Mouse (Mus musculus) v-Abl transformed pro-B cells (cell line): ENCODE measurements at regions not wholly inside any gene's neighbourhood (a gene's known extent, or its start where the extent isn't known, plus 50 kb on each side); places are given as distances from the start of the nearest gene placed in this dataset.

Experiments
- in situ Hi-C, 2 experiments: fragments of 400-800 bp; cut with MboI; formaldehyde crosslinking; loops; one replicate each; pipeline ENCODE4 v1.15.1; 2025; ENCODE audit not compliant: unreplicated experiment in 2 of 2

DNA sequence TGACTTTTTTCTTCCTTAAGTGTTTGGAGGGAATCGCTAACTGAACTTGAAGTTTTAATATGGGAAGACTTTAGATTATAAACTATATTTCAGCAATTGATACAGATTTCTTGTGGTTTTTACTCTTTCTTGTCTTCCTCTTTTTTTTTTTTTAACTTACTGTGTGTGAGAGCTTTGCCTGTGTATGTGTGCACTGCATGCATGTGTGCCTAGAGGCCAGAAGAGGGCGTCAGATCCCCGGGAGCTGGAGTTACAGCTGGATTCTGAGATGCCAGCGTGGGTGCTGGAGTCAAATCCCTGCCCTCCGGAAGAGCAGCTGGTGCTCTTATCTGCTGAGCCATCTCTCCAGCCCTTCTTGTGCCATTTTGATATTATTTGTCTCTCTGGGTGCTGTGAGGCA lies 129.6 kb downstream of the Trim33 start:
- in situ Hi-C loops, result no loop called here

DNA sequence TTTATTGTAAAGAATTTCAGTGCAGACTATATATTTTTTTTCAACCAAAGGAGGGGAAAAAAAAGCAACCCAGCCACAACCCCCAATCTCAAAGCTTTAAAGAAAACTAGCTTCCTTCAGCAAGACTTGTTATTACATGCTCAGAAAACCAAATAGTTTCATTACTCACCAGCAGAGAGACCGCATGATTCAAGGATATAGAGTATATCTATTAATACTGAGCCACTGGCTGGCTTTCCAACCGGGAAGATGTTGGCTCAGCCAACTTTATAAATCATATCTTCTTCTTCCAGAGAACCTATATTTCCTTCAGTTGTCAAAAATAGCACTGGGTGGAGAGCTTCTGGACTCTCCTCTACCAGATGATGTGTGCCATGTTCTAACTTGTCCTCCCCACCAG lies 133.2 kb downstream of the Trim33 start:
- in situ Hi-C loops, result no loop called here

DNA sequence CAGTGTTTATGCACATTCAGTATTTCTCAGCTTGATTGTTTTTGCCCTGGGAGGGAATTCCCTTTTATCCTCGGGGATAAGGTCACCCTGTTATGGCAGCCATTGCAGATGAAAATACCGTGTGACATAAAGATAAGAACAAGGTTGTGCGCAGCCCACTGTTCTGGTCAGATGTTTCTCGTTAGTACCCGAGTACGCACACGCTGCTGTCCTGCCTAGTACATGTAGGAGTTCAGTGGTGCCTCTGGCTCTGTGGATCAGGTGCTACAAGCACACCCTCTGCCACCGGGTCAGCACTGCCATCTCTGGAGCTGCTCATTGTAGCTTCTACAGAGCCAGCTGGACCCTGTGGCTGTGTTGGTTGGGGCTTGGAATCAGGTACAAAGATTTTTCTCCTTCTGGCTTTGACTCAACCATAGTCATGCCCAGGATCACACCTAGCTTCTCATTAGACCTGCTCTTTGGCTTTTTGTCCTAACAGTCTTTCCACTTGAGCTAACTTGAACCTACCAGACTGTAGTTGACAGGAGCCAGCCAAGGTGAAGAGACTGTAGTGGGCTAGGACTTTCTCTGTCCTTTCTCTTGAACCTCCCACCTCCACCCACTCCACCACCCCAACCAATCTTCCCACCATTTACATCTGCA lies 136.1 kb downstream of the Trim33 start:
- in situ Hi-C loops, result no loop called here

DNA sequence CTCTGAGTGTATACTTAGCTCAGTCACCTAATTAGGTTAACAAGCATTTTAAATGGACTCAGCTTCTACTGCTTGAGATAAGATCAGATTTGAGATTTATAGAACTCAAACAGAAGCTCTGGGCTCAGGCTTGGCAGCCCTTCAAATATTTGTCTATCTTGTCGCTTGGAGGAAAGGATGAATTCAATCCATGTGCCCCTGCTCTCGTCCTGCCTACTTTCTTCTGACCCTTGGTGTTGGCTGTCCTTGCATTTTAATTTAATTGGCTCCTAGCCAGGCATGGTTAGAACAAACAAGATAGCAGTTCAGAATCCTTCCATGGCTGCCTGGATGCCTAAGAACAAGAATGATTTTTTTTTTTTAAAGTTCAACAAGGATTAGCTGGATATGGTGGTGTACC lies 137.2 kb downstream of the Trim33 start:
- in situ Hi-C loops, result no loop called here

DNA sequence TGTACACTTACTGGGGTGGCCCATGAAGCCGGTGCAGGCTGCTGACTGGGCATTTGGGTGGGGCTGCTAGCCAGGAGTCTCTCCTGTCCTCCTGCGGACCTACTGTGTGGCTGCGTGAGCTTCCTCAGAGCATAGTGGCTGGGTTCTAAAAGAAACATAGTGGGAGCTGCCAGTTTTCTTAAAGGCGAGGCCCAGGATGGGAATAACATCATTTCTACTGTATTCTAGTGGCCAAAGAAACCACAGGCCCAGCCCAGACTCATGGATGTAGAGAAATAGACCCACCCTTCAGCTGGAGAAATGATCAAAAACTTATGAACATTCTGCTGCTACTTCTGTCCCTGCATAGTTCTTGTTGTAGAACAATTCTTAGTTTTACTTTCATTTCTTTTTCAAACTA lies 138.7 kb downstream of the Trim33 start:
- in situ Hi-C loops, result no loop called here

DNA sequence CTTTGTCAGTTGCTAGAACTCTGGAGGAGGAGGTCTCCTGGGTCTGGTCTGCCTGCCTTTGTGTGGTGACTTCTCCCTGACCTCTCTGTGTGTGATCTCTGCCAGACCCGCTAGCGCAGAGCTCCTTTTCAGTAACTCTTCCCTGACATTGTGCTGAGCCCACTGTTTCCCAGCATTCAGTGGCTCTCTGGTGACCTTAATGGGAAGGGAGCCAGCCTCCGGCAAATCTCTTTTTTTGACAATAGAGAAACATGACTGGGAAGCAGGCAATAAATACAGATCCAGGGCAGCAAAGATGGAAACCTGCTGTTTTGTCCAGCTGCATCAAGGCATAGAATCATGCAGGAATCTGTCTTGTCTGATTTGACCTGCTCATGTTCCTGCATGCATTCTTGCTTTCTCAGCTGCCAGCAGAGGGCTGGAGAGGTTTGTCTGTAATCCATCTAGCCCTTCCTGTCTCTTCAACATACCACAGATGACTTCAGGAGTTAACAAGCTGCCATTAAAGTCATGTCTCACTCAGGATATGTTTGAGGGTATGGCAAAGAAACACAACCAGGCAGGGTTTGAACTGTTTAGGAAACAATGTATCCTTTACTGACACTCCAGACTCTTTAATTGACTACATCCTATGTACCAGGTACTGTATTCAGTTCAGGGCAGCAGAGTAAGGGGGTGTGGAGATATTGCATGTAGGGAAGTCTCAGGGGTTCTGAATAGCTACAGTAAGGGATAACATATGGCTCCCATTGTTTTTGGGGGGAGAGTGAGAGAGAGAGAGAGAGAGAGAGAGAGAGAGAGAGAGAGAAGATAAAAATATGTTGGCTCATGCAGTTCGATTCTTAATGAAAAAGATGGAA lies 140.9 kb downstream of the Trim33 start:
- in situ Hi-C loops, result no loop called here

DNA sequence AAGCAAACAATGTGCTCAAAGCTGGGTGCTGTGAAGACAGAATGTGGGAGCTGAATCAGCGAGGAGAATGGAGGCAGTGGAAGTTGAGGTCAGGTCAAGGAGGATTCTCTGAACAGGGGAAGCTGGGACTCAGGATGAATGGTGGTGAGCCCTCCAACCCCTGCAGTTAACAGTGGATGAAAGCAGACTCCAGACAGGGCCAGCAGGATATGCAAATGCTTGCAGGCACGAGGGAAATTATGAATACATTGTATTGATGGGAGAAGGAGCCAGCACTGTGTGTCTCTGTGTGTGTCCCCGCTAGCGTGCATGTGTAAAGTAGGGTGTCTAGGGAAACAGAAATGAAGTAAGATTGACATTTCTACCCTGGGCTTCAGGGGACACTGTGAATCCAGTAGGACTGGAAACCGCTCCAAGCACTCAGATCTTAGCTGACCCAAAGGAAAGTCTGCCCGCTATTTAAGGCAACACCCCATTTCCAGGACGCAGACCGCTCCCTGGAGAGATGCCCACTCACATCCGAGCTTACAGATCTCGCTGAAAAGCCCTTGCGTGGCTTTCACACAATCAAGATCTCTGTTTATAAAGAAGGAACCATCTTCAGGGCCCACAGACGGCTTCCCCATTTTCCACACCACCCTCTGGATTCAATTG lies 141.7 kb downstream of the Trim33 start:
- in situ Hi-C loops, result no loop called here

DNA sequence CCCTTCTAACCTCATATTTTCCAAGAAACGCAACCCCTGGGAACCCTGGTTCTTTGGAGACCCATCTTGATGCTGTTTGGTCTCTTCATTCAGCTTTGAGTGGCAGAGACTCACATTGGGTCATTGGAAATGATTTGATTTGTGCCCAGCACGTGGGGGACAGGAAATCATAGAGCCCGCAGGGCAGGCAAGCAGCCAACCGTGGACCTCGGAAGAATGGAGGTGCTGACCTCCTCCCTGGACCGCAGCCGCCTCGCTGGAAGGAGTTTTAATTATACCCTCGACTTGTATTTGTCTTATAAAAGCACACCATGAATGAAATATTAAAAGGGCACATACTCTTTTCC lies 142.2 kb downstream of the Trim33 start:
- in situ Hi-C loops, result no loop called here

DNA sequence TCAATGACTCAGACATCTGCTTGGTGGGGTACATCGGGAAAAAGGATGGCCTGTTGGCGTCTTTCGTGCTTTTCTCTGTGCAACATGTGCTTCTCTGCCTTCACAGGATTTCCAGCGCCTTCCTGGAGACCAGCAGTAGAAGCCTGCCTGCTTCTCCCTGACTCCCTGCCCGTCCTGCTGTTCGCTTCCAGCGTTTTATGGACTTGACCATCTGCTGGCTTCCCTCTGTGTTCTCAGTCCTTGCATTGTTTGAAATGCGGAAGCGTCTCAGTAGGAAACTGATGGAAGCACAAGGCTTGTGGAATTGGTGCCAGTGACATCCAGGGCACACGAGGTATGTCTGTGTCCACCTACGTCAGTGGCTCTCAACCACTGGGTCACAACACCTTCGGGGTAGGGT lies 143.7 kb downstream of the Trim33 start:
- in situ Hi-C loops, result no loop called here

DNA sequence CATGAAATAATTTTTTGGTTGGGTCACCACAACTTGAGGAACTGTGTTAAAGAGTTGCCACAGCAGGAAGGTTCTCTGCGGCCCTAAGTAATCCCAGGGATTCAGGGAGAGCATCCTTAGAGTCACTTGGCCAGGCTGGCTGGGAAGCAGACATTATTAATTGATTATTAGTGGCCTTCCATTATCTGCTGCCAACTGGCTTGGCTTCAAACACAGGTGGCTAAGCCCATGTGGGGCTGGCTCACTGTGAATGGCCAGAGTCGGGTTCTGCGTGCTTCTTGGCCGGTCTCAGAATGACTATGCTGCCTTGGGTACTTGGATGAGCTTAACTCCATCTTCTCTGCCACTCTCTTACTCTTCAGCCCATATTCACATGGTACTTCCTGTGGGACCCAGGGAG lies 144.2 kb downstream of the Trim33 start:
- in situ Hi-C loops, result no loop called here

DNA sequence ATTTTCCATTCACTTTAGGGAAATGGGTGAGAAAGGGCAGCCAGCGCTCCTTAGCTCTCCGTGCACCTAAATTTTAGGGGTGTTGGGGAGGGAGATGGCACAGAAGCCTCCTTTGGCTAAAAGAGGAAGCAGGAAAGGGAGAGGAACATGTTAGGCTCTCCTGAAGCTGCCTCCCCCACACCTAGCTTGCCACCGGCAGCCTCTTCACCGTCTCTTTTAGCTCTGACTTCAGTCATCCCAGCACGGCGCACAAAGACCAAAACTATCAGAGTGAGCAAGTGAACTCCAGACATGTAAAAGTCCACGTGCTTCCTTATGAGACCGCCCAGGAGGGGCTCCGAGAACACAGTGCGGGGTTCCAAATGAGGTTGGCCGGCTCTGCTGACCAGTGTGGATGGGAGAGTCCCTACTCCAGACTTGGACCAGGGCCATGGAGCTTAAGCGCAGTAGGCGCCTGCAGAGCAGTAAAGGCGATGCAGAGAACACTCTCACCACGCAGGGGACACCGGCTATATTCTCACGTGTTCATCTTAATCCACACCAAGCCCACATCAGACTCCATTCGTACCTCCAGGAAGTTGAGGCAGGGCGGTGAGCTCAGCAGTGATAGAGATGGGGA lies 146.8 kb downstream of the Trim33 start:
- in situ Hi-C loops, result loop anchor here (25.0 kb wide), 3 partner anchors 261 to 836 kb away; no protein-coding TSS in a partner anchor

DNA sequence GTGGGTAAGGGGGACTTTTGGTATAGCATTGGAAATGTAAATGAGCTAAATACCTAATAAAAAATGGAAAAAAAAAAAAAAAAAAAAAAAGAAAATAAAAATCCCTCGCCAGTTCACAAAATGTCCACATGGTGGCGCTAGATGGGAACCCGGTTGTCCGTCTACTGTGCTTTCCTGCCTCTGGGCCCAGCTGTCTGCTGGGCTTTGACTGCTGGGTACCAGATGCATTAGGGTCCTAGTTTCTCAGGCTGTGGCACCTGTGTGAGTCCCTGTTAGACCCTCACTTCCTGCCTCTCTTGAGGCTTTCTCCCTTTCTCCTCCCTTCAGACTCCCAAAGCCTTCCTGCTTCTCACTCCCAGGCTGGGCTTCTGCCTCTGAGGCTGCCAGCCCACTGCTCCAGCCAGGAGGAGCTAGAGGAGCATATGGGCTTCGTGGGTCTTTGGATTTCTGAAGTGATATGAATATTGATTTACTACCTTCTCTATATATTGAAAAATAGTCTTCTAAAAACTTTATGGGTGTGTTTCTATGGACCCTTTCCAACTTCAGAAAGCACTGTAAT lies 145.7 kb upstream of the Syt6 start:
- in situ Hi-C loops, result loop anchor here (25.0 kb wide), 3 partner anchors 258 to 833 kb away; no protein-coding TSS in a partner anchor

DNA sequence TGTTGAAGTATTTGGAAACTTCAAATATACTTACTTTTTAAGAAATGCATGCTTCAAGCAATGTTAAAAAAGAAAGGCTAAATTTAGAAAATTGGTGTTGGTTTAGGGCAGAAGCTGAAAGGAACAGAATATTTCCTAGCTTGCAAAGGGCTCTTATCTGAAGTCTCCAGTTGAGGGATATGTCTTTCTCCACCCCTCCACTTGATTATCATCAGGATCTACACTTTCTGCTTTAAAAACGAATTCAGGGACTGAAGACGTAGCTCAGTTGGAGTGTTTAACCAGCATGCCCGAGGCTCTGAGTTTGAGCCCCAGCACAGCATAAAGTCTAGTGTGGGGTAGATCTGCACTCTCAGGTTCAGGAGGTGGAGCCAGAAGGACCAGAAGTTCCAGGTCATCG lies 144.9 kb upstream of the Syt6 start:
- in situ Hi-C loops, result loop anchor here (10.0 to 25.0 kb wide), 6 partner anchors 257 to 1015 kb away; no protein-coding TSS in a partner anchor

DNA sequence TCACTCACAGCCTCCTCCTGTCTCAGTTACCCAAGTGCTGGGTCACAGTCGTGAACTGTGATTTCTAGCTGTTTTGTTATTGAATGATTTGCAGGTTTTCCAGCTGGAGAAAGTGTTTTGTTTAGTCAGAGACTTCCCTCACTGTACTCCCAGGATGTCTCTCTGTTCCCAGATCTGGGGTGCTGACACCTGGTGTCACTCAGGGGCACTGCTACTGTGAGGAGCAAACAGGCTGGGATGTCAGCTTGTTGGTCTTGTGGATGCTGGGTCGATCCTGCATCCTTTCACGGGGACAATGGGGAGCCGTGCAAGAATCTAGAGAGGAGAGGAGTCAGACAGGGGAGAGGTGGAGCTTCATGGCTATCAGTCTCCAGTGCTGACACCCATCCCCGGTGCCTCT lies 142.8 kb upstream of the Syt6 start:
- in situ Hi-C loops, result loop anchor here (10.0 to 25.0 kb wide), 6 partner anchors 255 to 1013 kb away; no protein-coding TSS in a partner anchor

DNA sequence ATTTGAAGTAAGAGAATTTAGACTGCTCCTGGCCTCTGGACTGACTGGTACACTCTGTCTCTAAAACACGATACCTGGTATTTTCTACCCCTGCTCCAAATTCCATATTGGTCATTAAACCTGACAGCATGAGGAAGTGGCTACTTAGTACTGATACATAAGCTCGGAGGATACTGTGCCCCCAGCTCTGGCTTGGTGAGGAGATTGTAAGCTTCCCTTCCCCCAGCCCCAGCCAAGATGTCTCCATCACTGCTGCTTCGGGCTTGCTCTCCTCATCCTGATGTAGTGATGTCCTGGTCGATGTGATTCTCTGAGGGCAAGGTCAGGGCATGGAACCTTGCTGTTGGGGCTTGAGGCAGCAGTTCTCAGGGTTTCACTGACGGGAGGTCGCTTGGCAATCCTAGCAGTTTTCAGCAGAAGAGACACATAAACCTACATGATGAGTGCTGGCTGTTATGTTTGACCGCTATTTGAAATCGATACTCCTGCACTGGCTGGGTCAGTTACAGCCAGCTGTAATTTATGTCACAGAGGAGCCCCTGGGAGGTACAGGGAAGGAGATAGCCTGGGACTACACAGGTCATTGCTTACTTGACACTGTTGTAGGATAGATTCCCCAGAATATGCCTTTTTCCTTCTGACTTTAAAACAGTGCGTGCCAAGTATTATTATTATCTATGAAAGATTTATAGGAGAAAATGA lies 138.0 kb upstream of the Syt6 start:
- in situ Hi-C loops, result loop anchor here (10.0 to 25.0 kb wide), 6 partner anchors 250 to 1008 kb away; no protein-coding TSS in a partner anchor

DNA sequence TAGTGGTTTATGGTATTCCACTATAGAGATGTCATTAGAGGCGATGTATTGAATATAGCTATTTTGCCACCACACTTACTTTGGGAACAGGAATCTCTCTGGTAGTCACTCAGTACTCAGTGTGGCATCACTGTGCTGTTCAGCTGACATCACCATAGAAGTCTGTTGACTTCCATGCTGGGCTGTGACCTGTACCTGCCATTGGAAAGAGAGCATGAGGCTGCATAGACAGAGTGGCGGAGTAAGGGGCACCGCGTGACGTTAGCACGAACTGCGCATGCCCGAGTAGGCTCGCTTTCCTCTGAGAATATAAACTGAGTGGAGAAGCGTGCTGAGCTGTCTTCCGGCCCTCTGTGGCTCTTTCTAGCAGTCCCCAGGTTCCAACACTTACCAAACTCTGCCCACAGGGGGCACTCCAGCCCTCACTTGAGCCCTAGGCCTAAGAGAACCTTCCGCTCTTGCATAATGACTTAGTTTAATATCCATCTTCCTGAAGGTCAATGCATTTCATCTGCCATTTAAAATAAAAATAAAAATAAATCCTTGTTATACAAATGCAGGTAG lies 136.2 kb upstream of the Syt6 start:
- in situ Hi-C loops, result loop anchor here (10.0 to 25.0 kb wide), 6 partner anchors 248 to 1006 kb away; no protein-coding TSS in a partner anchor

DNA sequence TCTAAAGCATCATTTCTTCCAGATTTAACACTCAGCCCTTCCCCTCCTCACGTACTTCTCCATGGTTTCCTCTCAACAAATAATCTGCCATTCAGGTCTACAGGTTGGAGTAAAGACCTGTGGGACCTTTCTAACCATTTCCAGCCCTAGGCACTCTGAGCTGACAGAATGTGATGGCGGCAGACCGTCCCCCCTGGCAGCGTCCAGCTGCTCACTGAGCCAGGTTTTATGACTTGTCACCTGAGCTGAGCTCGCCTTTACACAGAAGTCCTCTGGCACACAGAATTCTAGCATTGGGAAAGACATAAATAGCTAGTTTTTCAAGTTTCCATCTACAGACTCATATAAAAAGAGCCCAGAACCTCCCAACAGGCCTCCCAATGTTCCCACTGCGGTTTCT lies 131.8 kb upstream of the Syt6 start:
- in situ Hi-C loops, result loop anchor here (25.0 kb wide), 3 partner anchors 244 to 819 kb away; no protein-coding TSS in a partner anchor

DNA sequence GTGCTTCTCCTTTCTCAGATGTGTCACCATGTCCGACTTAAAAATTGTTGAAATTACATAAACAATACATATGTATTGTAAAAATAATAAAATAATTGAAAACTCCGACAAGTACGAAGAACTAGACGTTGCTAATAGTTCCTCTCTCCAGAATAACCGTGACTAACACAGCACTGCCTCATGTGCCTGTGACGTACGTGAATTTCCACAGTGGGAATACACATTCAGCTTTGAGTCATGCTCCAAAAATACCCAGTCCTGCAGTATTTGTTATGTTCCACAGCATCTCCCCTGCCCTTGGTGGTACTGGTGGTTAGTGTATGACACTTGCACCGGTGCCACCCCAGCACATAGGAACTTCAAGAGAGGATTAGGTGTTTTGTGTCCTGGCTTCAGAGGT lies 129.2 kb upstream of the Syt6 start:
- in situ Hi-C loops, result loop anchor here (25.0 kb wide), 3 partner anchors 241 to 816 kb away; no protein-coding TSS in a partner anchor

DNA sequence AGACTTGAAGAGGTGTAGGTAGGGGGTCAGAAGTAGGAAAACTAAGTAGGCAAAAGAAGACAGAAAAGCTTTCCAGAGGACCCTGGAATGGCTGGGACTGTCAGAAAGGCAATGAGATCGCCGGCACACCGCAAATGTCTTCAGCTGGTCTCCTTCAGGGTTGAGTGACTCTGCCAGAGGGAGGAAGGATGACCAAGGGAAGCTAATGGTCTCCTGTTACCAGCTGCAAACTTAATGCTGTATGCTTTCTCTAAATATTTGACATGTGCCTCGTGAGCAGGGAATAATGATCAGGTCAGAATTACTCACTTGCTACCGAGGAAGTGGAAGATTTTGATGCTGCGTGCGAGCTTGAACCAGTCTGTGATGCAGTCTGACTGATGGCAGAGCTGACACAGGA lies 125.2 kb upstream of the Syt6 start:
- in situ Hi-C loops, result loop anchor here (25.0 kb wide), 3 partner anchors 237 to 812 kb away; no protein-coding TSS in a partner anchor
